Mouse (Mus musculus) B cell, adult (primary cell): Measurements from ENCODE around the gene 4930426L09Rik. TPM values are rescaled to one million over a fixed set of nuclear protein-coding genes. Genes with fewer than 3 reads are reported as not detected.

Source experiments
- total RNA-seq: library from RNA; stranded (reverse); gene quantifications from 4 replicates; pipeline ENCODE4 v1.2.4, GENCODE M21; 2023; ENCODE audit not compliant: inconsistent age

Gene 4930426L09Rik
- 0.69 to 1.5 TPM (median 1.1 TPM) in 4 replicates for total RNA-seq

GRCm38 (mm10) chr2:18998054-18998478, at the start of gene 4930426L09Rik, which contains the start of gene Pip4k2a:
TSS of gene 4930426L09Rik (plus strand) at chr2:18998343.
TSS of gene Pip4k2a (minus strand) at chr2:18998126.

Other genes starting within 250 kb of the 4930426L09Rik start
- 80.0 to 102 TPM (median 89.0 TPM) in 4 replicates for gene Pip4k2a, start 217 bp upstream of the 4930426L09Rik start, total RNA-seq
- 2.0 to 3.4 TPM (median 2.3 TPM) in 4 replicates for gene Armc3, start 201.0 kb downstream of the 4930426L09Rik start, total RNA-seq